Mouse (Mus musculus) gastrocnemius, adult 2 months (tissue): ENCODE data around the gene Plekha7. TPM values are rescaled to one million over a fixed set of nuclear protein-coding genes. Genes with fewer than 3 reads are reported as not detected.
A peak's percentile ranks its signal among the peaks of the same experiment; 100 is the strongest.

ENCODE experiments used
- DNase-seq: peaks from one replicate; pipeline ENCODE4 v3.0.0; 2022
- H3K27ac ChIP-seq: fragments of 200-600 bp; 2 replicates; pipeline ENCODE4 v1.8.1; 2022; ENCODE audit warnings: mild to moderate bottlenecking
- H3K4me3 ChIP-seq: fragments of 200-600 bp; 2 replicates; pipeline ENCODE4 v1.8.1; 2022; ENCODE audit warnings: mild to moderate bottlenecking, moderate library complexity
- CTCF ChIP-seq: fragments of 200-600 bp; IDR thresholded peaks from 2 replicates; pipeline ENCODE4 v1.8.1; 2022; ENCODE audit warnings: antibody characterized with exemption, mild to moderate bottlenecking, moderate library complexity
- intact Hi-C: fragments of 180-260 bp; cut with DNase I; formaldehyde crosslinking; loops from one replicate; pipeline ENCODE4 v1.15.1; 2025
- total RNA-seq, 2 experiments: library from RNA; stranded (reverse); gene quantifications; 2 replicates each; pipeline ENCODE4 v1.2.3; 2021

Plekha7 gene
- total RNA-seq, 2 experiments from 2014 or later = 1.0 to 1.4 TPM

DNA sequence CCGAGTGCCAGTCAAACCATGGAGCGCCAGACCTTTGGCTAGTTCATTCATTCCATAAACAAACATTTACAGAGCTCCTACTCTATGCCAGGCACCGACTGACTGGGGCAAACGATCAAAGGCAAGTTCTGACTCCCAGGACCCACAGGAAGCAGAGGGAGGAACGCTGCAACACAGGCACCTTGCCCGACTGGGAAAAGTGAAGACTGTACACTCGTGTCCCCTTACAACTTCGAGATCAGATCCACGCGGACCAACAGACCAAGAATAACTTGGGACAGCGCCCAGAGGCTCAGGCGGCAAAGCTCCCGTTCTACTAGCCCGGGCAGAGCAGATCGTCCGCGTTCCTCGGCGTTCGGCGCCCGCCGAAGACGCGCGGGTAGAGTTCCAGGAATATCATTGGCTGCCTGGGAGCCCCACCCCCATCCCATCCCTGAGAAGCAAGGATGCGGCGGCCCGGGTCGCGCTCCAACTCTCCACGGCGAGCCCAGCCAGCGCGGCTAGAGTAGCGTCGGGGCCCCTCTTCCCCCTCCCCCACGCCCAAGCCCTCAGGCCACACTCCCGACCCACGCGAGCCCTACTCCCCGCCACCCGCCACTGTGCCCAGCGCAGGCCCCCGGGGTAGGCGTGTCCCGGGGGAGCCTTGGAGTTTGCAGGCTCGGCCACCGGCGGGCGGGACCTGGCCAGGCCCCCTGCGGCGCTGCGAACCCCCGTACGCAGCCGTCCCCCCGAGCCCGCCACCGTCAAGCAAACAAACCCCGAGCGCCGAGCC, 891 bp downstream of the Plekha7 start:
- TF ChIP-seq CTCF = no peak
- intact Hi-C loops = no loop called here
- Histone ChIP-seq H3K27ac (peak overlapping the region; percentile 49), H3K4me3 (peak overlapping the region; percentile 78)
- peak; percentile 77 for DNase-seq

DNA sequence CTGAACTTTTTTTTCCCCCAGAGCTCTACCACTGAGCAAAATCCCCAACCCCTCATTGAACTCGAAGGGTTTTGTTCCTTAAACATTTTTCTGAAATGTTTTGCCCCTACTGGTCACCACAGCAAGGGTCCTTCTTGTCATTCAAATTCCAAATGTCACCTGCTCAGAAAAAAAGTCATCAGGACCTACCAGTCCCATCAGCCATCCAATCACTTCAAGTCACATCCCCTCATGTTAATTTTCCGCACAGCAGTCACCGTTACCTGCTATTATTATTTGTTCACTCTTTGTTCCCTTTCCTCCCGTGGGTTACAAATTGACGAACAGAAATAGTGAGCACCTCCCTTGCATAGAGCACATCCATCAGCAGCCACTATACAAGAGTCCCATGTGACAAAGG, 1.6 kb downstream of the Plekha7 start:
- H3K27ac ChIP-seq = no peak overlapping the region
- intact Hi-C loops = no loop called here
- H3K4me3 ChIP-seq = peak overlapping the region; percentile 78
- DNase-seq = no peak
- TF ChIP-seq CTCF = no peak

DNA sequence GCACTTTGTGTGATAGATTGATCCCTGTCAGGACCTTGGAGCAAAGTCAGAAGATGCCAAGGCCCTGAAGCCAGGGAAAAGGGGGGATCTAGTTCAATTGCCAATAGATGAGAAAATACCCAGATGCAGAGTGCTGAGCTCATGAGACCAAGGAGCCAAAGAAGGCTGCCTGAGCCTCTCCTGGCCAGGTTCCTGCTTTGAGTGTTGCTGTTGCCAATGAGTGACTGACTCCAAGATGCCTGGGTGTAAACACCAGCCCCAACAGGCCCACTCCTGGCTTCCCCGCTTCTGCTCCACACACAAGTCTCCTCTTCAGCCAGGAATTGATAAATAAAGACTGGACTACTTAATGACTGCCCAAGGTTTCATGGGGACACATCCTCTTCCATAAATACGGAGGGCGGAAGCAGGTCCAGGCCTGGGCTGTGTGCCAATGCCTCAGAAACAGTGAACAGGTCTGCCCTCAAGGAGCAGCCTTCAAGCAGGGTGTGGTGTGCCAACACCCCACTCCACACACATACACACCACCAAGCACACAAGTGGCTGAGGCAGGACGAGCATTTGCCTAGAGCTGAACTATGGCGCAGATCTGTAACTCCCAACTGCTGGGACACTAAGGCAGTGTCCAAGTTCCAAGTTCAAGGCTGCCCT, 6.4 kb downstream of the Plekha7 start:
- DNase-seq = peak; percentile 67
- TF ChIP-seq CTCF = no peak
- intact Hi-C loops = no loop called here
- Histone ChIP-seq H3K4me3 (no peak overlapping the region), H3K27ac (no peak overlapping the region)

DNA sequence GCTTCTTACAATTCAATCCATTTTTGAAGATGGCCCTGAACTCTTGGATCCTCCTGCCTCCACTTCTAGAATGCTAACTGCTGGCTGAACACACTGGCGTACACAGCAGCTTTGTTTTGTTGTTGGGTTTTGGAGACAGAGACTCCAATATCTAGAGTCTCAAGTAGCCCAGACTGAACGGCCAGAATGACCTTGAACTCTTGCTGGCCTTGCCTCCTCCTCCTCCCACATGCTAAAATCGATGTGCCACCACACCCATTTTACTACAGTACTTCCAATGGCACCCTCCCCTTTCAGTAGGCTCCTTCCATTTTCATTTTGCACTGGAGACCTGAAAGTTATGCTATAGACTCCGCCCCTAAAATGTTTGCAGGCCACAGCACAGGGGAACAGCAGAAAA, 7.0 kb downstream of the Plekha7 start:
- no peak for DNase-seq
- intact Hi-C loops = no loop called here
- Histone ChIP-seq H3K4me3 (no peak overlapping the region), H3K27ac (no peak overlapping the region)
- no peak for TF ChIP-seq CTCF

DNA sequence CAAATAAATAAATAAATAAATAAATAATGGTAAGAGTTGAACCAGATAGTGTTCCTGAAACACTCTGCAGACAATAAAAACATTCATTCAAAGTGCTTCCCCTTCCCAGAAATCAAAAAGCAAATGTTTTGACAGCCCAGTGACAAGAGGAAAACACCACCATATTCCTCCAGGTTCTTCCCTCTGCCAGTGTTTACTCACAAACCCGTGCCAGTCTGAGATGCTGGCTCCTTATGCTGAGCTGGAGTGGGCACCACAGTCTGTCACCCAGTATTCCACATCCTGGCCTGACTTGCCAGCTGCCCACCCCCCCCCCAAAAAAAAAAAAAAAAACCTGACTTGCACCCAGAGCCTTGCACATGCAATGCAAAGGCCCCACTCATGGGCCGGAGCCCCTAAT, 9.3 kb downstream of the Plekha7 start:
- TF ChIP-seq CTCF = no peak
- no peak for DNase-seq
- intact Hi-C loops = no loop called here
- Histone ChIP-seq H3K4me3 (no peak overlapping the region), H3K27ac (no peak overlapping the region)

DNA sequence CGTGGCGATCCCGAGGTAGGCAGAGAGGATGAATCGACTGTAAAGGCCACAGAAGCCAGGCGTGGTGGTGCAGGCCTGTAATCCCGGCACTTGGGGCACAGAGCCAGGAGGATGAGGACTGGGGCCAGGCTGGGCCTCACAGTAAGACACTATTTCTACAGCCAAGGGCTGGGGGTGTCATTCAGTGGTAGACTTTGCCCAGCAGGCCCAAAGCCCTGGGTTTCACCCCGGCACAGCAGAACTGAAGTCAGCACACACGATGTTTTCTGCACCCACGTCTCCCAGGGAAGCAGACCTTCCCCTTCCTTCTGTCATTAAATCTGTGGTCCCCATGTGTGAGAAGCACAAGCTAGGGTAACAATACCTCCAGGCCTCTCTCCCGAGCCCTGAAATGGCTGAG, 9.8 kb downstream of the Plekha7 start:
- DNase-seq = no peak
- intact Hi-C loops = no loop called here
- Histone ChIP-seq H3K4me3 (no peak overlapping the region), H3K27ac (no peak overlapping the region)
- TF ChIP-seq CTCF = no peak

DNA sequence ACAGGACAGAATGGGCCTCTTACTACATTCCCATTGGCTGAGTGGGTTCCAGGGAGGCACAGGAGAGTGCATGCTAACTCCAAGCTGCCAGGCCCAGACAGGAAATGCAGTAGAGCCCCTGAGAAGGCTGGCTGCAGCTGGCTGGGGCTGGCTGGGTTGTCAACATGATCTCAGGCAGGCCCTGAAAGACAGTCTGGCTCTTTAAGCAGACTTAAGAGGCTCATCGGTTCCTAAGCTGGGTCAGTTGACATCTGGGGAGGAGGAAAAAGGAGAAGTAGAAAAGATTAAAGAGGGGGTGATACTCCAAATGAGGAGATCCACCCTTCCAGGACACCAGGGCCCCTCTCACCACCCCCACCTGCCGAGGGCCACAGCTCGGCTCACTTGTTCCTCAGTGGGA, 13.2 kb downstream of the Plekha7 start:
- no peak for TF ChIP-seq CTCF
- intact Hi-C loops = no loop called here
- DNase-seq = no peak
- Histone ChIP-seq H3K27ac (no peak overlapping the region), H3K4me3 (no peak overlapping the region)

DNA sequence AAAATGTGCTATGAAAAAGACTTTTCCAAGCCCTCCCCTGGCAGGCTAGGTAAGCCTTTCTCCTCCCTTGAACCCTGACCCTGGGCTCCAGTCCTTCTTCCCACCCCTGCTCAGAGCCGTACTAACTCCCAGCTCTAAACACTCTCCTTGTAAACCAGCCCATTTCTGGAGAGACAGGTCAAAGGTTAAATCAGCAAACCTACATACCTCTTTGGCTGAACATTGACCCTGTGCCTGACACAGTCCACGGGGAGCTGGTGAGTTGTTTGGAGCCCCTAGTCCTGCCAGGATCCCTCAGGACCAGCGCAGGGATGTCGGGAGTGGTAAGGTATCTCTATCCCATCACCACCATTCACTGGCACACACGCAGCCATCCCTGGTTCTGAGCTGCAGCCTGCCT, 15.8 kb downstream of the Plekha7 start:
- no peak overlapping the region for H3K27ac ChIP-seq
- intact Hi-C loops = no loop called here
- TF ChIP-seq CTCF = no peak
- no peak overlapping the region for H3K4me3 ChIP-seq
- DNase-seq = no peak

DNA sequence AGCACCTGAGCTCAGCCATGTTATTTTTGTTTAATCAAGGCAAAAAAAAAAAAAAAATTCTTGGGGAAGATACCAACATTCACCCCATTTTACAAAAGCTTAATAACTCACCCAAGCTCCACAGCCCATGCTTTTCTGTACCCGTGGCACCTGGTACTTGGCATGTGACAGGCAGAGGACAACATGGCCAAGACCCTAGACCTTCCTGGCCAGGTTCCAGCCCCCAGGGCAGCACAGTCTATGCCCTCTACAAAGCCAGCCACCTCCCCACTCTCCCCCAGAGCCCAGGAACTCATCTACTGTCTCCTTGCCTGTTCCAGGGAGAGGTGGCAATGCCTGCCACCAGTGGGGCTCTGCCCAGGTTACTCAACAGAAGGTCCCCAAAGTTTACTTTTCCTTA, 17.6 kb downstream of the Plekha7 start:
- Histone ChIP-seq H3K4me3 (no peak overlapping the region), H3K27ac (no peak overlapping the region)
- no peak for TF ChIP-seq CTCF
- DNase-seq = no peak
- intact Hi-C loops = no loop called here

DNA sequence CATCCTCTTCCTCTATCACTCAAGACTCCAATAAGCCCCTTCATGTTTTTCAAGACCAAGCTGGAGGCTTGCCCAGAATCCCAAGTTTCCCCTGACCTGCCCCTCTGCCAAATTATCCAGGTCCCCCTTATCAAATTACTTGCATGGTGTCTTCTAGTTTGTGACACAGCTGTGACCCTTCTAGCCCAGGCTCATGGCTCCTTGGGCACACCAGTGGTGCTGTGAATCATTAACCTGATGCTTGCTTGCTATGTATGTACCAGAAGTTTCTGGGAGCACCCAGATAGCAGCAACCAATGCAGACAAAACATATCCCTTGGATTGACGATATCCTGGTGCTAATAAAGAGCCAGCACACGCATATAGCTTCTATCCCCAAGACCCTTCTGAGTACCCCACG, 19.2 kb downstream of the Plekha7 start:
- H3K4me3 ChIP-seq = no peak overlapping the region
- H3K27ac ChIP-seq = no peak overlapping the region
- intact Hi-C loops = no loop called here
- no peak for TF ChIP-seq CTCF
- DNase-seq = no peak

DNA sequence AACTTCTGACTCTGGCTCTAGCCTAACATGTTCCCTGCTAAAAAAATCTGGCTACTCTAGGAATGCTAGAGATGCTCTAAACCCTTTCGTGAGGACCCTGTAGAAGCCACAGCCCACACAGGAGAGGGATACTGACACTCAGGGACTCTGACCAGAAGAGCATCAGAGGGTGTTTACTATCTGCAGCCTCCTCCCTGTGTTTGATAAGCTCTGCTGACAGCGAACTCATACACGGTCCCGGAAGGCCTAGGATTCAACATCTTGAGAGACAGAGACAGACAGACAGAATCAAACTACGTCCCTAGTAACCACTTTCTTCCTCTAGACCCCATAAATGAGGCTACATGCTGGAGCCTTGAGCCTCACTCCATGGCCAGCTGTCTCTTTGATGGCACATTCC, 20.2 kb downstream of the Plekha7 start:
- H3K27ac ChIP-seq = no peak overlapping the region

DNA sequence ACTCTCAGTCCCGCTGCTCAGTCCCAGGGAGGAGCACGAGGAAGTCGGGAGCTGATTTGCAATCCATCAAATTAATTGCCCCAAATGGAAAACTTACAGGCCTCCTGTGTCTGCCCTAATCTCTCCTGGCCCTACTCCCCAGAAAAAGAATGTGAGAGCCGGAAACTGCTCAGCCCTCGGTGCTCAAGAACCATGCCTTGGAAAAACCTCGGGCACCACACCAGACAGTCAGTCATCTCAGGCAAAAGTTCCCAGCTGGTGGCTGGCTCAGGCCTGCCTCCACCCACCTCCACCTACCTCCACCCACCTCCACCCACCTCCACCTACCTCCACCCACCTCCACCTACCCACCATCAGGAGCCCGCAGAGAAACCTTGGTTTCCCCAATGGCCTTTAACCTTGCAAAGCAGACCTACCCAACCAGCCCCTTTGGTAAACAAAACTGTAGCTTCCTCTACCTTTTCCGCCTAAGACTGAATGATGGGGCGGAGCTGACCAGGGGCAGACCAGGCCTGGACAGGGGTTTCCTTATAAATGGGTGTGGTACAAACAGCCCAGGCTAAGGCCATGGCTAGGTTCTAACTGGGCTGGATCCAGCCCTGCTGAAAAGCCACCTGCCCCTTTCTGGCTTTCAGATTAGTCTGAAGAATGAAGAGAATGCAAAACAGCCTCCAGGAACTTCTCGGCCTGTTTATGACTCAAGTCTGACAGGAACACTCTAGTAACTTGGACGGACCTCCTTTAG, 21.4 kb downstream of the Plekha7 start:
- Histone ChIP-seq H3K27ac (no peak overlapping the region; the same call in 1 of the 2 replicates), H3K4me3 (no peak overlapping the region)
- no peak for DNase-seq
- intact Hi-C loops = no loop called here
- TF ChIP-seq CTCF = no peak

More for the DNA sequence above, 20.2 kb downstream of the Plekha7 start:
- intact Hi-C loops = no loop called here
- DNase-seq = no peak
- H3K4me3 ChIP-seq = no peak overlapping the region
- TF ChIP-seq CTCF = no peak

DNA sequence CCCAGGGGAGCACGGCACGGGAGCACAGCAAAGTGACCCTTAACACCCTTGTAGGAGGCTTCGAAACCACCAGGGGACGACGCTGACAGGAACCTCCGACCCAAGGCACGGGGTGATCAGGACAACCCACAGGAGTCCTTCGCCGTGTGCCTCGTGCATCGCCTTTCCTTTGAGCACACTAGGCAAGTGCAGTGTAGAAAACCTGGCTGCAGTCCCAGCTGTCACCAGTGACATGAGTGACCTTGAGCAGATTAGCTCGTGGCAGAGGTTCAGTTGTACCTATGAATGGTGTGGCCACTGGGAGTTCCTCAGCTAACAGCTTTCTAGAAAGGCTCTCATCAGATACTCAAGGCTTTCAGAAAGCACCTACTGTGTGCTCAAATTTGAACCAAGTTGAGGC, 22.0 kb downstream of the Plekha7 start:
- DNase-seq = no peak
- intact Hi-C loops = no loop called here
- Histone ChIP-seq H3K4me3 (no peak overlapping the region), H3K27ac (no peak overlapping the region)
- TF ChIP-seq CTCF = no peak
